Comparison of ENCODE assay signal across 18 mouse cellular contexts in genomic region chr2:34017142-34017453, GRCm38 (mm10).
A peak's percentile ranks its signal among the peaks of the same experiment; 100 is the strongest.
DNase-seq lines count a peak whose midpoint lies in the region; ATAC-seq lines count a peak whose summit lies in the region.
"Had no signal": no experiment of that assay in that cellular context is flagged by ENCODE, and none has a peak within 500 bp of the region (broad histone marks: within the 10 kb centered on the region; RNA-seq: fewer than 3 reads in every experiment).

No protein-coding gene starts in this region.

- H3K9ac ChIP-seq in neural tube, embryonic 12.5 days, result no peak overlapping the region
- no peak overlapping the region for H3K9ac ChIP-seq in hindbrain, embryonic 11.5 days (ENCODE audit: low read depth, low read length)
- no peak overlapping the region for H3K9ac ChIP-seq in midbrain, embryonic 15.5 days
- H3K9ac ChIP-seq: embryonic facial prominence, embryonic 12.5 days; liver, embryonic 14.5 days had no signal

- no peak overlapping the region for H3K4me3 ChIP-seq in neural tube, embryonic 12.5 days
- no peak overlapping the region for H3K4me3 ChIP-seq in hindbrain, embryonic 11.5 days (ENCODE audit: low read depth, low read length)
- H3K4me3 ChIP-seq in midbrain, embryonic 15.5 days, result no peak overlapping the region
- H3K4me3 ChIP-seq: embryonic facial prominence, embryonic 12.5 days; layer of hippocampus, adult 2 months had no signal

- 0 out of 2 replicates have a peak overlapping the region, but pooled peaks have one; percentile 21 for H3K27ac ChIP-seq in neural tube, embryonic 12.5 days
- H3K27ac ChIP-seq in hindbrain, embryonic 11.5 days (ENCODE audit: low read depth, low read length), result 0 out of 2 replicates have a peak overlapping the region, but pooled peaks have one; percentile 1
- peak overlapping the region; percentile 78 for H3K27ac ChIP-seq in midbrain, embryonic 15.5 days
- H3K27ac ChIP-seq: embryonic facial prominence, embryonic 12.5 days; layer of hippocampus, adult 2 months; liver, embryonic 14.5 days; macrophage had no signal

- H3K9me3 ChIP-seq in neural tube, embryonic 12.5 days, result no peaks in the 10 kb centered on the region
- no peaks in the 10 kb centered on the region for H3K9me3 ChIP-seq in hindbrain, embryonic 11.5 days (ENCODE audit: control insufficient read depth, low read length)
- H3K9me3 ChIP-seq in midbrain, embryonic 15.5 days, result no peaks in the 10 kb centered on the region
- H3K9me3 ChIP-seq: embryonic facial prominence, embryonic 12.5 days had no signal

- 72% methylated on average over 5 of the region's 5 CpGs for WGBS in neural tube, embryonic 12.5 days
- WGBS in hindbrain, embryonic 11.5 days, result 68% methylated on average over 5 of the region's 5 CpGs
- 49% methylated on average over 5 of the region's 5 CpGs for WGBS in midbrain, embryonic 15.5 days

- no peak for DNase-seq in neural tube, embryonic 10.5 days (ENCODE audit: extremely low spot score, low spot score)
- DNase-seq in hindbrain, embryonic 11.5 days (ENCODE audit: low spot score), result no peak
- no peak for DNase-seq in layer of hippocampus, adult 8-10 months (ENCODE audit: low spot score in 2 of 2)
- no peak for DNase-seq in frontal cortex, adult 2 months (ENCODE audit: extremely low spot score in 1 of 2, low spot score in 1 of 2)
- no peak for DNase-seq in urinary bladder, postnatal 10 days (ENCODE audit: low spot score)
- DNase-seq: adrenal gland, adult 8-10 months; cerebellum, adult 9-10 months; gastrocnemius, postnatal 36 days; heart, postnatal 10 days; kidney, adult 18-20 months; kidney, postnatal 14 days had no signal

- no peak overlapping the region for H3K4me2 ChIP-seq in neural tube, embryonic 12.5 days (replicated peaks)
- H3K4me2 ChIP-seq in hindbrain, embryonic 11.5 days (replicated peaks; ENCODE audit: low read depth, low read length), result no peak overlapping the region
- H3K4me2 ChIP-seq in midbrain, embryonic 15.5 days, result peak overlapping the region; percentile 13; the same call in 1 of the 2 replicates
- H3K4me2 ChIP-seq: embryonic facial prominence, embryonic 12.5 days; heart, embryonic 11.5 days had no signal

- no peaks in the 10 kb centered on the region for H3K36me3 ChIP-seq in neural tube, embryonic 12.5 days
- H3K36me3 ChIP-seq in hindbrain, embryonic 11.5 days (ENCODE audit: control insufficient read depth, insufficient read depth, low read length), result no peaks in the 10 kb centered on the region
- no peaks in the 10 kb centered on the region for H3K36me3 ChIP-seq in midbrain, embryonic 15.5 days (replicated peaks)
- H3K36me3 ChIP-seq: embryonic facial prominence, embryonic 12.5 days had no signal

- ATAC-seq in neural tube, embryonic 12.5 days (ENCODE audit: low FRiP score, low read depth), result no peak
- no peak for ATAC-seq in hindbrain, embryonic 11.5 days (ENCODE audit: low FRiP score)
- peak; percentile 39; the same call in 1 of the 2 replicates for ATAC-seq in midbrain, embryonic 15.5 days (replicated peaks)

- H3K4me1 ChIP-seq in neural tube, embryonic 12.5 days, result peaks cover 5% of the 10 kb centered on the region; the same call in 1 of the 2 replicates
- peaks cover 5% of the 10 kb centered on the region for H3K4me1 ChIP-seq in hindbrain, embryonic 11.5 days (replicated peaks; ENCODE audit: control insufficient read depth, insufficient read depth, low read length)
- H3K4me1 ChIP-seq in midbrain, embryonic 15.5 days, result peaks cover 23% of the 10 kb centered on the region

- H3K27me3 ChIP-seq in neural tube, embryonic 12.5 days (replicated peaks), result no peaks in the 10 kb centered on the region
- no peaks in the 10 kb centered on the region for H3K27me3 ChIP-seq in hindbrain, embryonic 11.5 days (ENCODE audit: control insufficient read depth, insufficient read depth, low read length)
- H3K27me3 ChIP-seq in midbrain, embryonic 15.5 days (replicated peaks), result no peaks in the 10 kb centered on the region
- H3K27me3 ChIP-seq: embryonic facial prominence, embryonic 12.5 days had no signal

Comparison
In these comparisons a context has a peak if more than half of its experiments do, and no peak if none do; other contexts are left out.
1. H3K27ac ChIP-seq: peak in every context shown above with its lines; median percentile 78 in midbrain, embryonic 15.5 days; 21 in neural tube, embryonic 12.5 days; 1 in hindbrain, embryonic 11.5 days.